Mouse (Mus musculus) heart, postnatal 0 days (tissue): ENCODE measurements around the gene Alg2.

ENCODE experiments used
- CTCF ChIP-seq: IDR thresholded peaks from 2 replicates; pipeline ENCODE4 v1.5.1; 2016; ENCODE audit warnings: antibody characterized with exemption, control low read depth, low read depth
- EP300 ChIP-seq: IDR thresholded peaks from 2 replicates; pipeline ENCODE4 v1.6.1; 2016; ENCODE audit warnings: antibody characterized with exemption, low read depth

DNA sequence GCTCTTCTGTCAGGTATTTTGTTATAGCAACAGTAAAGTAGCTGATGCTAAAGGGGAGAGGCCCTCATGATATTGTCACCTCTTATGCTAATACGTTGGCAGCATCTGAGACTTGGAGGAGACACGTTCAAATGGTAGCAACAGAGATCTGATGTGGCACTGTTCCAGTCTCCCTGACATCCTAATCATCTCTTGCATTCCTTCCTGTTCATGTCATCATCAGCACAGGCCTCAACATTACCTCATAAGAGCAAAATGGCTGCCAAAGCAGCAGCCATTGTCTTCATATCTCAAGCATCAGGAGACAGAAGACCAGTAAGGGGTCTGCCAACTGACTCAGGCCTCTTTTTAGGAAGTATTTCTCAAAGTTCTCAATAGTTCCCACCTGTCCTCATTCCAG is 20.6 kb upstream of the Alg2 start:
- no peak for TF ChIP-seq CTCF
- TF ChIP-seq EP300, result no peak
